Mouse (Mus musculus): Measurements from ENCODE around the gene Mpp3. TPM values are rescaled to one million over a fixed set of nuclear protein-coding genes. Genes with fewer than 3 reads are reported as not detected.

The Mpp3 gene
- polyA plus RNA-seq, 1 experiment from 2014 or later: 11.3 TPM

- ATAC-seq (ENCODE audit: insufficient number of reproducible peaks, low FRiP score, low TSS enrichment, low read depth) (no peak), DNase-seq (ENCODE audit: low spot score) (no peak)
- Histone ChIP-seq H3K9me3 (ENCODE audit: control insufficient read depth, low read length) (no peaks in the 10 kb centered on the region), H3K9ac (ENCODE audit: low read length) (no peak overlapping the region), H3K4me1 (ENCODE audit: control insufficient read depth, insufficient read depth, low read length) (no peaks in the 10 kb centered on the region), H3K36me3 (ENCODE audit: control insufficient read depth, insufficient read depth, low read length) (no peaks in the 10 kb centered on the region), H3K27me3 (ENCODE audit: control insufficient read depth, insufficient read depth, low read length) (no peaks in the 10 kb centered on the region), H3K4me3 (ENCODE audit: low read depth, low read length) (no peak overlapping the region), H3K27ac (replicated peaks; ENCODE audit: low read depth, low read length) (no peak overlapping the region), H3K4me2 (ENCODE audit: low read depth, severe bottlenecking) (no peak overlapping the region)
- 88% methylated on average over 7 of the region's 7 CpGs for WGBS
Observed at GRCm38 (mm10) chr11:102036336-102036735, 8.1 kb upstream of the Mpp3 start.

- H3K27me3 ChIP-seq (ENCODE audit: control insufficient read depth, insufficient read depth, low read length): no peaks in the 10 kb centered on the region
- no peak for ATAC-seq (ENCODE audit: insufficient number of reproducible peaks, low FRiP score, low TSS enrichment, low read depth)
- no peak for DNase-seq (ENCODE audit: low spot score)
- no peak overlapping the region for H3K4me3 ChIP-seq (ENCODE audit: low read depth, low read length)
- no peak overlapping the region for H3K4me2 ChIP-seq (ENCODE audit: low read depth, severe bottlenecking)
- H3K36me3 ChIP-seq (ENCODE audit: control insufficient read depth, insufficient read depth, low read length): no peaks in the 10 kb centered on the region
- H3K4me1 ChIP-seq (ENCODE audit: control insufficient read depth, insufficient read depth, low read length): no peaks in the 10 kb centered on the region
- H3K9ac ChIP-seq (ENCODE audit: low read length): no peak overlapping the region
- H3K9me3 ChIP-seq (ENCODE audit: control insufficient read depth, low read length): no peaks in the 10 kb centered on the region
- WGBS: 78% methylated on average over 5 of the region's 5 CpGs
- no peak overlapping the region for H3K27ac ChIP-seq (replicated peaks; ENCODE audit: low read depth, low read length)
Observed at GRCm38 (mm10) chr11:102035456-102035960, 7.2 kb upstream of the Mpp3 start.

DNA sequence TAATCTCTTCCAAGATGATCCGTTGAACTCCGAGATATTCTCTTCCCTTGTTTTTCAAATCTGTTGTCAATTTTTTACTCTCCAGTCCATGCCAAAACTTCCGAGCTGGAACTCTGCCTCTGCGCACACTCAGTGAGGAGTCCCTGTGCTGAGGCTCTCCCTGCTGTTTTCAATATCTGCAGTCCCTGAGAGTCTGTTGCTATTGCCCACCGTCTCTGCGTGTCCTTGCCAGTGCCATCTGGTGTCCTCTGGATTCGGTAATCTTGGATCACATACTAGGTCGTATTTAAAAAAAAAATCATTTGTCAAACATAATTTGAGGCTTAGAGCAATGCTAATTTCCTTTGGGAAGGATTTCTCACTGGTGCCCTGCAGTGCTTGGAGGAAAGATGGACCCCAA, 6.6 kb upstream of the Mpp3 start:
- Histone ChIP-seq H3K4me1 (ENCODE audit: control insufficient read depth, insufficient read depth, low read length) (no peaks in the 10 kb centered on the region), H3K4me3 (ENCODE audit: low read depth, low read length) (no peak overlapping the region), H3K27me3 (ENCODE audit: control insufficient read depth, insufficient read depth, low read length) (no peaks in the 10 kb centered on the region), H3K9ac (ENCODE audit: low read length) (no peak overlapping the region), H3K4me2 (ENCODE audit: low read depth, severe bottlenecking) (no peak overlapping the region), H3K9me3 (ENCODE audit: control insufficient read depth, low read length) (no peaks in the 10 kb centered on the region), H3K27ac (replicated peaks; ENCODE audit: low read depth, low read length) (no peak overlapping the region), H3K36me3 (ENCODE audit: control insufficient read depth, insufficient read depth, low read length) (no peaks in the 10 kb centered on the region)
- no peak for DNase-seq (ENCODE audit: low spot score)
- 80% methylated on average over 8 of the region's 8 CpGs for WGBS
- no peak for ATAC-seq (ENCODE audit: insufficient number of reproducible peaks, low FRiP score, low TSS enrichment, low read depth)

- no peaks in the 10 kb centered on the region for H3K9me3 ChIP-seq (ENCODE audit: control insufficient read depth, low read length)
- H3K4me3 ChIP-seq (ENCODE audit: low read depth, low read length): no peak overlapping the region
- H3K36me3 ChIP-seq (ENCODE audit: control insufficient read depth, insufficient read depth, low read length): no peaks in the 10 kb centered on the region
- H3K4me2 ChIP-seq (ENCODE audit: low read depth, severe bottlenecking): no peak overlapping the region
- H3K9ac ChIP-seq (ENCODE audit: low read length): no peak overlapping the region
- WGBS: 87% methylated on average over 12 of the region's 12 CpGs
- no peaks in the 10 kb centered on the region for H3K27me3 ChIP-seq (ENCODE audit: control insufficient read depth, insufficient read depth, low read length)
- no peak for DNase-seq (ENCODE audit: low spot score)
- no peak overlapping the region for H3K27ac ChIP-seq (replicated peaks; ENCODE audit: low read depth, low read length)
- no peaks in the 10 kb centered on the region for H3K4me1 ChIP-seq (ENCODE audit: control insufficient read depth, insufficient read depth, low read length)
- no peak for ATAC-seq (ENCODE audit: insufficient number of reproducible peaks, low FRiP score, low TSS enrichment, low read depth)
Observed at GRCm38 (mm10) chr11:102033055-102033591, 4.9 kb upstream of the Mpp3 start.

- Histone ChIP-seq H3K9me3 (ENCODE audit: control insufficient read depth, low read length) (no peaks in the 10 kb centered on the region), H3K27ac (replicated peaks; ENCODE audit: low read depth, low read length) (no peak overlapping the region), H3K4me3 (ENCODE audit: low read depth, low read length) (no peak overlapping the region), H3K27me3 (ENCODE audit: control insufficient read depth, insufficient read depth, low read length) (no peaks in the 10 kb centered on the region), H3K36me3 (ENCODE audit: control insufficient read depth, insufficient read depth, low read length) (no peaks in the 10 kb centered on the region), H3K4me1 (ENCODE audit: control insufficient read depth, insufficient read depth, low read length) (peaks cover 5% of the 10 kb centered on the region; the same call in 1 of the 2 replicates), H3K9ac (ENCODE audit: low read length) (no peak overlapping the region), H3K4me2 (ENCODE audit: low read depth, severe bottlenecking) (no peak overlapping the region)
- DNase-seq (ENCODE audit: low spot score) (no peak), ATAC-seq (ENCODE audit: insufficient number of reproducible peaks, low FRiP score, low TSS enrichment, low read depth) (no peak)
- WGBS: 77% methylated on average over 7 of the region's 7 CpGs
Observed at GRCm38 (mm10) chr11:102031149-102031548, 2.9 kb upstream of the Mpp3 start.

DNA sequence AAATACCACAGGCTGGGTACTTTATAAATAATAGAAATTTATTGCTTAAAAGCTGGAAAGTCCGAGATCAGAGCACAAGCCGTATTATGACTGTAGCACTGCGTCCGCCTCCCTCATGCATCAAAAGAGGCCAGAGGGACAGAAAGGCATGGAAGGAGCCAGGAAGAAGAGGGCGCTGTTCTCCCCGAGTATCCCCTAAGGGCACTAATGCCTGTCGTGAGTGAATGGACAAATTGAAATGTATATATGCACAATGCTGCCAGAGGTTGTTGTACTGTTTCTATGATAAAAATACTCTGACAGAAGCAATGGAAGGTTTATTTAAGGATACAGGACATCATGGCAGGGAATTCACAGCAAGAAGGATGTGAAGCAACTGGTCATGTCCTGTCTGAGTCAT, 1.7 kb upstream of the Mpp3 start:
- Histone ChIP-seq H3K27me3 (ENCODE audit: control insufficient read depth, insufficient read depth, low read length) (no peaks in the 10 kb centered on the region), H3K9me3 (ENCODE audit: control insufficient read depth, low read length) (no peaks in the 10 kb centered on the region), H3K9ac (ENCODE audit: low read length) (no peak overlapping the region), H3K4me1 (ENCODE audit: control insufficient read depth, insufficient read depth, low read length) (peaks cover 13% of the 10 kb centered on the region), H3K36me3 (ENCODE audit: control insufficient read depth, insufficient read depth, low read length) (no peaks in the 10 kb centered on the region), H3K4me3 (ENCODE audit: low read depth, low read length) (no peak overlapping the region), H3K27ac (replicated peaks; ENCODE audit: low read depth, low read length) (no peak overlapping the region), H3K4me2 (ENCODE audit: low read depth, severe bottlenecking) (no peak overlapping the region)
- DNase-seq (ENCODE audit: low spot score) (no peak), ATAC-seq (ENCODE audit: insufficient number of reproducible peaks, low FRiP score, low TSS enrichment, low read depth) (no peak)
- 40% methylated on average over 7 of the region's 7 CpGs for WGBS

DNA sequence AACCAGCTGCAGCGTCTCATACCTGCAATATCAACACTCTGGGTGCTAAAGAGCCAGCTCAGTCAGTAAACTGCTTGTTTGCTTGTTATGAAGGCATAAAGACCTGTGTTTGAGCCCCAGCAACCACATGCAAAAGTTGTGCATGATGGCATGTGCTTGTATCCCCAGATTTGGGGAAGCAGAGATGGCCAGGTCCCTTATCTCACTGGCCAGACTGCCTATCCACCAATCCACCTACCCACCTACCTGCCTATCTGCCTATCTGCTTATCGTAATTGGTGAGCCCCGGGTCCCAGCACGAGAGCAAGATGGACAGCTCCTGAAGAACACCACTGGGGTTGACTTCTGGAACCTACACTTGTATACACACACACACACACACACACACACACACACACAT, 1.0 kb upstream of the Mpp3 start:
- peaks cover 13% of the 10 kb centered on the region for H3K4me1 ChIP-seq (ENCODE audit: control insufficient read depth, insufficient read depth, low read length)
- 85% methylated on average over 4 of the region's 4 CpGs for WGBS
- no peak overlapping the region for H3K27ac ChIP-seq (replicated peaks; ENCODE audit: low read depth, low read length)
- DNase-seq (ENCODE audit: low spot score): no peak
- no peak for ATAC-seq (ENCODE audit: insufficient number of reproducible peaks, low FRiP score, low TSS enrichment, low read depth)
- no peaks in the 10 kb centered on the region for H3K36me3 ChIP-seq (ENCODE audit: control insufficient read depth, insufficient read depth, low read length)
- no peak overlapping the region for H3K4me2 ChIP-seq (ENCODE audit: low read depth, severe bottlenecking)
- no peaks in the 10 kb centered on the region for H3K27me3 ChIP-seq (ENCODE audit: control insufficient read depth, insufficient read depth, low read length)
- H3K4me3 ChIP-seq (ENCODE audit: low read depth, low read length): no peak overlapping the region
- H3K9me3 ChIP-seq (ENCODE audit: control insufficient read depth, low read length): no peaks in the 10 kb centered on the region
- H3K9ac ChIP-seq (ENCODE audit: low read length): no peak overlapping the region

- H3K4me3 ChIP-seq (ENCODE audit: low read depth, low read length): peak overlapping the region; percentile 78
- no peaks in the 10 kb centered on the region for H3K36me3 ChIP-seq (ENCODE audit: control insufficient read depth, insufficient read depth, low read length)
- H3K27me3 ChIP-seq (ENCODE audit: control insufficient read depth, insufficient read depth, low read length): no peaks in the 10 kb centered on the region
- ATAC-seq (ENCODE audit: insufficient number of reproducible peaks, low FRiP score, low TSS enrichment, low read depth) (peak; percentile 41; the same call in 1 of the 2 replicates), DNase-seq (ENCODE audit: low spot score) (no peak)
- H3K9ac ChIP-seq (ENCODE audit: low read length): no peak overlapping the region
- H3K9me3 ChIP-seq (ENCODE audit: control insufficient read depth, low read length): no peaks in the 10 kb centered on the region
- H3K4me1 ChIP-seq (ENCODE audit: control insufficient read depth, insufficient read depth, low read length): peaks cover 13% of the 10 kb centered on the region
- no peak overlapping the region for H3K27ac ChIP-seq (replicated peaks; ENCODE audit: low read depth, low read length)
- H3K4me2 ChIP-seq (ENCODE audit: low read depth, severe bottlenecking): peak overlapping the region; percentile 82
- 4% methylated on average over 12 of the region's 12 CpGs for WGBS
Observed at GRCm38 (mm10) chr11:102027361-102028017, 772 bp downstream of the Mpp3 start.
